10 mouse cellular contexts compared by ENCODE assay signal in genomic region chr10:17528116-17528515, GRCm38 (mm10).
DNase-seq lines count a peak whose midpoint lies in the region; ATAC-seq lines count a peak whose summit lies in the region.
"Had no signal": no experiment of that assay in that cellular context is flagged by ENCODE, and none has a peak within 500 bp of the region (broad histone marks: within the 10 kb centered on the region; RNA-seq: fewer than 3 reads in every experiment).

No protein-coding gene starts in this region.

- H3K4me2 ChIP-seq in hindbrain, embryonic 16.5 days (ENCODE audit: low read length) = no peak overlapping the region

- H3K4me1 ChIP-seq in hindbrain, embryonic 16.5 days (ENCODE audit: control insufficient read depth, insufficient read depth, low read depth, low read length) = no peaks in the 10 kb centered on the region
- no peaks in the 10 kb centered on the region for H3K4me1 ChIP-seq in hindbrain, embryonic 10.5 days (replicated peaks)

- H3K27ac ChIP-seq in hindbrain, embryonic 16.5 days (ENCODE audit: low read depth, low read length) = no peak overlapping the region
- H3K27ac ChIP-seq in hindbrain, embryonic 10.5 days = no peak overlapping the region
- H3K27ac ChIP-seq in macrophage = 0 out of 2 replicates have a peak overlapping the region, but pooled peaks have one; percentile 4

- WGBS in hindbrain, embryonic 16.5 days = 80% methylated on average over 2 of the region's 2 CpGs
- WGBS in hindbrain, embryonic 10.5 days = 94% methylated on average over 2 of the region's 2 CpGs
- 23% methylated on average over 2 of the region's 2 CpGs for WGBS in macrophage (ENCODE audit: missing documents)

- DNase-seq in adrenal gland, postnatal 14 days = peak; percentile 17
- DNase-seq in adrenal gland, adult 18-20 months (ENCODE audit: low spot score in 2 of 2) = no peak
- DNase-seq in hindbrain, embryonic 10.5 days (ENCODE audit: low spot score) = no peak
- peak; percentile 59 for DNase-seq in 416B (ENCODE audit: low read depth)
- DNase-seq in right cerebral cortex, postnatal 4 days = no peak
- DNase-seq in ovary, postnatal 36 days (ENCODE audit: low spot score) = no peak
- DNase-seq: retina, postnatal 1 day had no signal

- no peak overlapping the region for H3K4me3 ChIP-seq in hindbrain, embryonic 16.5 days (ENCODE audit: low read length)
- H3K4me3 ChIP-seq in hindbrain, embryonic 10.5 days = no peak overlapping the region
- no peak overlapping the region for H3K4me3 ChIP-seq in macrophage (ENCODE audit: inconsistent target)

- no peaks in the 10 kb centered on the region for H3K9me3 ChIP-seq in hindbrain, embryonic 16.5 days (ENCODE audit: control insufficient read depth, low read length)
- H3K9me3 ChIP-seq in hindbrain, embryonic 10.5 days = no peaks in the 10 kb centered on the region

- no peaks in the 10 kb centered on the region for H3K79me2 ChIP-seq in macrophage (ENCODE audit: inconsistent target)

- no peaks in the 10 kb centered on the region for H3K36me3 ChIP-seq in hindbrain, embryonic 16.5 days (ENCODE audit: control insufficient read depth, insufficient read depth, low read length)
- no peaks in the 10 kb centered on the region for H3K36me3 ChIP-seq in hindbrain, embryonic 10.5 days
- no peaks in the 10 kb centered on the region for H3K36me3 ChIP-seq in macrophage (ENCODE audit: inconsistent target)

- H3K9ac ChIP-seq in hindbrain, embryonic 16.5 days (ENCODE audit: low read depth, low read length) = no peak overlapping the region

- no peaks in the 10 kb centered on the region for H3K27me3 ChIP-seq in hindbrain, embryonic 16.5 days (replicated peaks; ENCODE audit: control insufficient read depth, insufficient read depth, low read length)
- H3K27me3 ChIP-seq in hindbrain, embryonic 10.5 days (ENCODE audit: insufficient read depth, poor library complexity, severe bottlenecking) = no peaks in the 10 kb centered on the region

- 0 out of 2 replicates have a peak, but pooled peaks have one; percentile 27 for ATAC-seq in hindbrain, embryonic 16.5 days
- ATAC-seq: inflammation-experienced regulatory T-cells, adult 6 months had no signal

Comparison
In these comparisons a context has a peak if more than half of its experiments do, and no peak if none do; other contexts are left out.
1. DNase-seq: peak in adrenal gland, postnatal 14 days (single experiment) and 416B (single experiment); none in adrenal gland, adult 18-20 months (0 of 2), hindbrain, embryonic 10.5 days (single experiment), right cerebral cortex, postnatal 4 days (single experiment) and ovary, postnatal 36 days (single experiment).